Mouse (Mus musculus) hindbrain, embryonic 12.5 days (tissue): ENCODE data around the gene Lrsam1. TPM values are rescaled to one million over a fixed set of nuclear protein-coding genes. Genes with fewer than 3 reads are reported as not detected.
"Not testable (repeated sequence)": the region's sequence is repeated elsewhere in the genome, so short reads cannot be mapped to it uniquely, and the experiment has no call there.

Experiments used
- ATAC-seq: fragments of 200-750 bp; cut with Nextera tagmentation; 2 replicates; pipeline ENCODE4 v1.8.0; 2017; ENCODE audit warnings: moderate TSS enrichment; ENCODE audit not compliant: low FRiP score
- H3K27ac ChIP-seq: fragments of 300-500 bp; sonication (generic); 2 replicates; pipeline ENCODE4 v1.5.1; 2016; ENCODE audit warnings: mild to moderate bottlenecking
- H3K27me3 ChIP-seq: fragments of 300-500 bp; sonication (generic); 2 replicates; pipeline ENCODE4 v1.6.1; 2016; ENCODE audit warnings: mild to moderate bottlenecking
- H3K36me3 ChIP-seq: fragments of 300-500 bp; sonication (generic); 2 replicates; pipeline ENCODE4 v1.6.1; 2016; ENCODE audit warnings: mild to moderate bottlenecking
- H3K4me1 ChIP-seq: fragments of 300-500 bp; sonication (generic); 2 replicates; pipeline ENCODE4 v1.6.1; 2016
- H3K4me2 ChIP-seq: fragments of 300-500 bp; sonication (generic); replicated peaks from 2 replicates; pipeline ENCODE4 v1.6.1; 2016; ENCODE audit warnings: mild to moderate bottlenecking
- H3K4me3 ChIP-seq: fragments of 300-500 bp; sonication (generic); 2 replicates; pipeline ENCODE4 v1.5.1; 2016; ENCODE audit warnings: mild to moderate bottlenecking
- H3K9ac ChIP-seq: fragments of 300-500 bp; sonication (generic); 2 replicates; pipeline ENCODE4 v1.6.1; 2016; ENCODE audit warnings: mild to moderate bottlenecking, moderate library complexity
- H3K9me3 ChIP-seq: fragments of 300-500 bp; sonication (generic); replicated peaks from 2 replicates; pipeline ENCODE4 v1.6.1; 2016; ENCODE audit warnings: mild to moderate bottlenecking
- WGBS: fragments of 180-500 bp; shearing (Covaris S2); methylation state at CpG from one replicate; pipeline ENCODE4 v1.1.7; 2016; 5-methylcytosine and 5-hydroxymethylcytosine counted together
- polyA plus RNA-seq: library from polyadenylated mRNA; unstranded; fragments of >200 nt; fragmentation: Nextera tagmentation; extraction: Ambion mirVana; gene quantifications from 2 replicates; pipeline ENCODE4 v1.2.1, GENCODE M21; 2016

The Lrsam1 gene
- polyA plus RNA-seq: 19.0 and 22.0 TPM in 2 replicates

- Histone ChIP-seq H3K4me3 (peak within 1 kb of the TSS; percentile 76), H3K4me1 (peaks cover 33% of the 10 kb centered on the region), H3K27me3 (no peaks in the 10 kb centered on the region), H3K9me3 (no peaks in the 10 kb centered on the region), H3K36me3 (peaks cover 40% of the 10 kb centered on the region), H3K9ac (peak within 1 kb of the TSS; percentile 93), H3K27ac (peak within 1 kb of the TSS; percentile 72), H3K4me2 (peak within 1 kb of the TSS; percentile 73)
- 3% methylated on average over 55 of the region's 55 CpGs for WGBS
- peak; percentile 93 for ATAC-seq
Measured at GRCm38 (mm10) chr2:32961192-32961995, at the start of gene Lrsam1, which contains the start of gene Rpl12. Lrsam1 (minus strand) TSS chr2:32961614. Rpl12 (plus strand) TSS chr2:32961559.

DNA sequence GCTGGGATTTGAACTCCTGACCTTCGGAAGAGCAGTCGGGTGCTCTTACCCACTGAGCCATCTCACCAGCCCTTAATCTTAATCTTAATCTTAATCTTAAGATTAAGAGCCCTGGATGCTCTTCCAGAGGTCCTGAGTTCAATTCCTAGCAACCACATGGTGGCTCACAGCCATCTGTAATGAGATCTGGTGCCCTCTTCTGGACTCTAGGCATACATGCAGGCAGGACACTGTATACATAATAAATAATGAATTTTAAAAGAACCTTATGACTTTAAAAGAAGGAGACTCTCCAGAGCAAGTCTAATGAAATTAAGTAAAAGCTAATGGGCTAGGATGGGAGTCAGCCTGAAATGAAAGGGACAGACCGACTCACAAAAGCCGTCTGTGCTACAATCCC is 47.6 kb upstream of the Lrsam1 start:
- not testable (repeated sequence) for H3K4me2 ChIP-seq, ATAC-seq, H3K9me3 ChIP-seq, H3K9ac ChIP-seq, H3K4me3 ChIP-seq, H3K4me1 ChIP-seq, H3K27me3 ChIP-seq, H3K27ac ChIP-seq, H3K36me3 ChIP-seq
- WGBS: 82% methylated on average over 4 of the region's 4 CpGs

GRCm38 (mm10) chr2:33005041-33005440 is 43.6 kb upstream of the Lrsam1 start:
- no peak for ATAC-seq
- Histone ChIP-seq H3K9me3 (no peaks in the 10 kb centered on the region), H3K36me3 (peaks cover 11% of the 10 kb centered on the region; the same call in 1 of the 2 replicates), H3K4me2 (no peak overlapping the region), H3K27ac (no peak overlapping the region), H3K9ac (no peak overlapping the region), H3K4me1 (no peaks in the 10 kb centered on the region), H3K4me3 (no peak overlapping the region), H3K27me3 (no peaks in the 10 kb centered on the region)
- 80% methylated on average over 5 of the region's 5 CpGs for WGBS

DNA sequence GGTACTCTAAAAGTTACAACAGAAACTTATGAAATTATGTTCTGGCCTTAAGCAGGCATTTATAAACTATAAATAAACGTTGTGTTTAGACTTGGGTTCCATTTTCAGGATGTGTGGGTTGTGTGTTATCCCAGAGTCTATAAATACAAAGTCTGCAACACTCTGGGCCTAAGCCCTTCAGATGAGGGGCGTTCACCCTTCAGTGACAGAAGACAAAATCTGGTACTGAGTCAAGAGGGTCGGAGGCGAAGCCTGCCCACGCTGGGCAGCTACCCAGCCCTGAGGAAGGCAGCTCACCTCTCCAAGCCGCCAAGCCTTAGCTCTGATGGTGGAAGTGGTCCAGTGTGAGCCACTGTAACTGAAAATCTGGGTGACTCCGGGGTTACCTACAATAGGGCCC is 40.7 kb upstream of the Lrsam1 start:
- H3K4me1 ChIP-seq: no peaks in the 10 kb centered on the region
- no peak overlapping the region for H3K27ac ChIP-seq
- H3K27me3 ChIP-seq: no peaks in the 10 kb centered on the region
- 88% methylated on average over 7 of the region's 7 CpGs for WGBS
- ATAC-seq: no peak
- no peak overlapping the region for H3K4me3 ChIP-seq
- no peaks in the 10 kb centered on the region for H3K9me3 ChIP-seq
- H3K9ac ChIP-seq: no peak overlapping the region
- H3K4me2 ChIP-seq: no peak overlapping the region
- H3K36me3 ChIP-seq: peaks cover 11% of the 10 kb centered on the region; the same call in 1 of the 2 replicates

- Histone ChIP-seq H3K27ac (no peak overlapping the region), H3K27me3 (no peaks in the 10 kb centered on the region), H3K9me3 (no peaks in the 10 kb centered on the region), H3K9ac (no peak overlapping the region), H3K4me1 (no peaks in the 10 kb centered on the region), H3K36me3 (0 out of 2 replicates have a peak, but pooled peaks cover 4% of the 10 kb centered on the region), H3K4me3 (no peak overlapping the region), H3K4me2 (no peak overlapping the region)
- 96% methylated on average over 2 of the region's 2 CpGs for WGBS
- ATAC-seq: no peak
Measured at GRCm38 (mm10) chr2:32999752-33000151, 38.3 kb upstream of the Lrsam1 start.

DNA sequence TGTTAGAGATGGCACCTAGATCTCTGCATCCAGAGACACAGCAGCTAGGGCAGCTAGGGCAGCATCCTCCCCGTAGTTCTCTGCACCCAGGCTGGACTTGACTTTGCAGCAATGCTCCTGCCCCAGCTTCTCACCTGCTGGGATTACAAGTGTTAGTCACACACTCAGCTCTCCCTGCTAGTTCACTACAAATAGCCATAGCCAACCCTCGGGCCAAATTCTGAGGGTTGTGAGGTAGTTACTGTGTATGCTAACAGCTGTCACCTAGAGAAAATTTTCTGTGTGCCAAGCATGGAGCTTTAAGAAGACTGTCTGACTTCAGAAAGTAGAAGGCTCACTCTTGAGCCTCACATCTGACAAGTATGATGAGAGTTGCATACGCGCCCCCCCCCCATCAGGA is 36.4 kb upstream of the Lrsam1 start:
- Histone ChIP-seq H3K4me3 (no peak overlapping the region), H3K4me2 (no peak overlapping the region), H3K9ac (no peak overlapping the region), H3K27ac (no peak overlapping the region), H3K36me3 (0 out of 2 replicates have a peak, but pooled peaks cover 4% of the 10 kb centered on the region), H3K27me3 (no peaks in the 10 kb centered on the region), H3K4me1 (no peaks in the 10 kb centered on the region), H3K9me3 (no peaks in the 10 kb centered on the region)
- 78% methylated on average over 4 of the region's 4 CpGs for WGBS
- no peak for ATAC-seq

- Histone ChIP-seq H3K9ac (no peak overlapping the region), H3K9me3 (no peaks in the 10 kb centered on the region), H3K27ac (no peak overlapping the region), H3K36me3 (no peaks in the 10 kb centered on the region), H3K4me2 (no peak overlapping the region), H3K4me3 (no peak overlapping the region), H3K27me3 (no peaks in the 10 kb centered on the region), H3K4me1 (no peaks in the 10 kb centered on the region)
- WGBS: 78% methylated on average over 6 of the region's 6 CpGs
- no peak for ATAC-seq
Measured at GRCm38 (mm10) chr2:32997081-32997480, 35.7 kb upstream of the Lrsam1 start.

GRCm38 (mm10) chr2:32992130-32992529 is 30.7 kb upstream of the Lrsam1 start:
- Histone ChIP-seq H3K36me3 (no peaks in the 10 kb centered on the region), H3K4me3 (no peak overlapping the region), H3K27me3 (no peaks in the 10 kb centered on the region), H3K9me3 (no peaks in the 10 kb centered on the region), H3K9ac (no peak overlapping the region), H3K4me1 (no peaks in the 10 kb centered on the region), H3K4me2 (no peak overlapping the region), H3K27ac (no peak overlapping the region)
- WGBS: 76% methylated on average over 6 of the region's 6 CpGs
- ATAC-seq: no peak

DNA sequence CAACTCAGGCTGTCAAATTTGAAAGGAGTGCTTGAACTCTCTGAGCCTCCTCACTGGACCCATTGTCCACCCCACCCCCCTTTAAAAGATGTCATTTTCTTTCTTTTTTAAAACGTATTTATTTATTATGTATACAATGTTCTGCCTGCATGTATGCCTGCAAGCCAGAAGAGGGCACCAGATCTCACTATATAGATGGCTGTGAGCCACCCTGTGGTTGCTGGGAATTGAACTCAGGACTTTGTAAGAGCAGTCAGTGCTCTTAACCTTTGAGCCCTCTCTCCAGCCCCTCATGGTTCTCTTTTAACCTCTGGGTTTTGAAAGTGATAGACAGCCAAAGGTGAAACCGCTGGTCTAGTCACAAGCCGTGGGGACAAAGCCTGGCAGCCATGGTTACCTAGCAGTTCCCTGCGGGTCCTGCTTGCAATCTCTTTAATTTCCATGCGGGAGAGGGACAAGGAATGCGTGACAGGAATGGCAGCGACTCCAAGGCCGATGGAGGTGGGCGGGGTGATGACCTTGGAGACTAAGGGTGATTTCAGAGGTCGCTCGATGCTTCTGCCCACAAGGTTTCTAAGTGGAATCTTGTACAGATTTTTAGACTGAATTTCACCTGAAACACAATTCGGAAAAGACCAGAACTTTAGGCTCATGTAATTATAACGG is 28.9 kb upstream of the Lrsam1 start:
- H3K27me3 ChIP-seq: no peaks in the 10 kb centered on the region
- no peak overlapping the region for H3K27ac ChIP-seq
- H3K9ac ChIP-seq: no peak overlapping the region
- no peak overlapping the region for H3K4me3 ChIP-seq
- WGBS: 51% methylated on average over 13 of the region's 13 CpGs
- no peak overlapping the region for H3K4me2 ChIP-seq
- no peak for ATAC-seq
- H3K9me3 ChIP-seq: no peaks in the 10 kb centered on the region
- no peaks in the 10 kb centered on the region for H3K36me3 ChIP-seq
- no peaks in the 10 kb centered on the region for H3K4me1 ChIP-seq

DNA sequence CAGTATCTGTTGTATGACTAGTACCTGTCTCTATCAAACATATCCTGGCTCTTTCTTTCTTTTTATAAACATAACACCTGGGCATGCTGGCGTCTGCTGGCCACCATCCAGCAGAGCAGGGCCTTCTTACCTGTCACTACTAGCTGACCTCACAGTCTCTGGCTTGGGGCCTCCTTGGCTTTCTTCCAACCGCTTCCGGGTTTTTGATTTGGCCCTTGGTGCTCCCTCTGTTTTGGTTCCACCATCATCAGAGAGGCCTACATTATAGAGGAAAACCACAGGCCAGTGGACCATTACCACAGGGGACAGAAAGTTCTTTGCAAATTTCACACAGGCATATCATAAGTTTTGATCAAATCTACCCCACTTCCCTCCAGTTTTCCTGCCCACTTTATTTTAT is 28.0 kb upstream of the Lrsam1 start:
- H3K27me3 ChIP-seq: 0 out of 2 replicates have a peak, but pooled peaks cover 4% of the 10 kb centered on the region
- no peak for ATAC-seq
- no peak overlapping the region for H3K9ac ChIP-seq
- H3K36me3 ChIP-seq: no peaks in the 10 kb centered on the region
- no peak overlapping the region for H3K4me2 ChIP-seq
- no peak overlapping the region for H3K27ac ChIP-seq
- H3K4me1 ChIP-seq: no peaks in the 10 kb centered on the region
- no peak overlapping the region for H3K4me3 ChIP-seq
- WGBS: 85% methylated on average over 3 of the region's 3 CpGs
- no peaks in the 10 kb centered on the region for H3K9me3 ChIP-seq

DNA sequence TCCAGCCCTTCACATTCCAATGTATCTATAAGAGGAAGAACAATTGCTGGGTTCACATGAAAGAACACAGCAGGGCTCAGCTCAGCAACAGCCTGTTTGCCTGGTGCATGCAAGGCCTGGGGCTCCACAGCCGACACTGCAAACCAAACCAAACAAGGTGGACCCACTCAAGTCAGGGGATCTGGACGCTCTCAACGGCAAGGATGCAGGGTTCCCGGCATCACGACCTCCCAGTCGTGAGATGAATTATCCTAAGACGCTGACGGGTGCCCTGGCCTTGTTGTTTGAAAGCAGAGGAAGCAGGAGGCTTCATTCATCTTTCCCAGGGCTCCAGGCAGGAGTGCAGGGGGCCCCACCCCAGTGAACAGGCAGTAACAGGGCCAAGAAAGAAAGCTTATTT is 24.4 kb upstream of the Lrsam1 start:
- H3K4me1 ChIP-seq: peaks cover 12% of the 10 kb centered on the region
- ATAC-seq: no peak
- no peaks in the 10 kb centered on the region for H3K9me3 ChIP-seq
- no peak overlapping the region for H3K9ac ChIP-seq
- 64% methylated on average over 8 of the region's 8 CpGs for WGBS
- 0 out of 2 replicates have a peak, but pooled peaks cover 6% of the 10 kb centered on the region for H3K27me3 ChIP-seq
- H3K27ac ChIP-seq: no peak overlapping the region
- no peak overlapping the region for H3K4me2 ChIP-seq
- H3K4me3 ChIP-seq: no peak overlapping the region
- H3K36me3 ChIP-seq: no peaks in the 10 kb centered on the region

GRCm38 (mm10) chr2:32983617-32984016 is 22.2 kb upstream of the Lrsam1 start:
- Histone ChIP-seq H3K4me2 (no peak overlapping the region), H3K4me3 (no peak overlapping the region), H3K27ac (no peak overlapping the region), H3K27me3 (0 out of 2 replicates have a peak, but pooled peaks cover 6% of the 10 kb centered on the region), H3K36me3 (no peaks in the 10 kb centered on the region), H3K4me1 (peaks cover 19% of the 10 kb centered on the region), H3K9me3 (no peaks in the 10 kb centered on the region), H3K9ac (no peak overlapping the region)
- 66% methylated on average over 6 of the region's 6 CpGs for WGBS
- ATAC-seq: no peak
